Mouse (Mus musculus) v-Abl transformed pro-B cells (cell line): ENCODE data around the gene Igf2bp1.
"Not testable (repeated sequence)": the region's sequence is repeated elsewhere in the genome, so short reads cannot be mapped to it uniquely, and the experiment has no call there.

ENCODE experiments used
- in situ Hi-C, 2 experiments: fragments of 400-800 bp; cut with MboI; formaldehyde crosslinking; loops; one replicate each; pipeline ENCODE4 v1.15.1; 2025; ENCODE audit not compliant: unreplicated experiment in 2 of 2

Igf2bp1 gene

DNA sequence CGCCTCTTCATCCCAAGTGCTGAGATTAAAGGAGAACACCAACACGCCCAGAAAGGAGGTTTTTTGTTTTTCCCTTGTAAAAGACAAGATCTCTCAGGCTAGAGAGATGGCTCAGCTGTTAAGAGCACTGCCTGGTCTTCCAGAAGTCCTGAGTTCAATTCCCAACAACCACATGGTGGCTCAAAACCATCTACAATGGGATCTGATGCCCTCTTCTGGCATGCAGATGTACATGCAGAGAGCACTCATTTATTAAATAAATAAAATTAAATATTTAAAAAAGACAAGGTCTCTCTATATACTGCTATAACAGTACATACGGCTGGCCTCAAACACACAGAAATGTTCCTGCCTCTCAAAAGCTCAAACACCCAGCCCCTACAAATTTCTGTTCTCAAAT is 27.3 kb downstream of the Igf2bp1 start:
- in situ Hi-C loops: loop anchor here (5.0 to 25.0 kb wide), 2 partner anchors 151 to 441 kb away; no protein-coding TSS in a partner anchor

DNA sequence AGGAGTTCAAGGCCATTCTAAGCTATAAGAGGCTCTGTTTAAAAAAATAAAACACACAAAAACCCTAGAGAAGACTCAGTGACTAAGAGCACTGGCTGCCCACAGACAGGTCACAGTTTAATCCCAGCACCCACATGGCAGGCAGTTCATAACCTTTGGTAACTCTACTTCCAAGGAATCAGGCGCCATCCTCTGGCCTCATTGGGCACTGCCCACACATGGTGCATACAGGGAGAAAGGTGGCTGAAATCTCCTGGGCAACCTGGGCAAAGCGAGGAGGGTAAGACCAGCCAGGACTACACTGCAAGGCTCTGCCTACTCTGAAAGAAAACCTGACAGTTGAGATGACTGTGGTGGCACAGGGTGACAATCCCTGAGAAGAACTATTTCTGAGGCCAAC is 29.4 kb downstream of the Igf2bp1 start:
- in situ Hi-C loops: loop anchor here (5.0 to 25.0 kb wide), 2 partner anchors 149 to 439 kb away; no protein-coding TSS in a partner anchor

DNA sequence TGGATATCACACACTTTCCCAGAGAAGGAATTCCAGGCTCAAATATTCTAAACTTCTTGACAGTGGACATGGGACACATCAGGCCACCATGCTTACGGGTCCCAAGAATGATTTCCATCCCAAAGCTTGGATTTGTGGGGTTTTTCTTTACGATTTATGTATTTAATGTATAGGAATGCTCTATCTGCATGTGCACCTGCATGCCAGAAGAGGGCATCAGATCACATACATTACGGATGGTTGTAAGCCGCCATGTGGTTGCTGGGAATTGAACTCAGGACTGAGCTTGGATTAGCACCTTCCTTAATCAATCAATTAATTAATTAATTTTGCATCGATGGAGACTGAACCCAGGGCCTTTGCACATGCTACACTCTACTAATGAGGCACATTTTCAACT is 30.0 kb downstream of the Igf2bp1 start:
- in situ Hi-C loops: loop anchor here (5.0 to 25.0 kb wide), 2 partner anchors 148 to 438 kb away; no protein-coding TSS in a partner anchor

DNA sequence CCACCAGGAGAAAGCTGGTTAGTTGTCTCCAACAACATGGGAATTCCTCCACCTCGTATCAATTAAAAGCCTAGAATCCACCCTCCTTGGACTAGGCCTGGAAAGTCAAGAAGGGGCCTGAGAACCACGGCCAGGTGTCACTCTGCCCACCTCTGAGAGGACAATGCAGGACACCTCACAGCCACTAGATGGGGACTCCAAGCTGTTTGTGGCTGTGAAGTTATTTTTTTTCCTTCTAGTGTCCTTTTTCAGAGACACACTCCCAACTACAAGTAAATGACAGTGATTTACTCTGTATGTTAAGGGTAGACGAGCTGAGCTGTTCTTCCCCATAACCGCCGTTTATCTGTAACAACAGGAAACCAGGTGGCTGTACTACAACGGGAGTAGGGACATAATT is 32.6 kb downstream of the Igf2bp1 start:
- in situ Hi-C loops: no loop called here

DNA sequence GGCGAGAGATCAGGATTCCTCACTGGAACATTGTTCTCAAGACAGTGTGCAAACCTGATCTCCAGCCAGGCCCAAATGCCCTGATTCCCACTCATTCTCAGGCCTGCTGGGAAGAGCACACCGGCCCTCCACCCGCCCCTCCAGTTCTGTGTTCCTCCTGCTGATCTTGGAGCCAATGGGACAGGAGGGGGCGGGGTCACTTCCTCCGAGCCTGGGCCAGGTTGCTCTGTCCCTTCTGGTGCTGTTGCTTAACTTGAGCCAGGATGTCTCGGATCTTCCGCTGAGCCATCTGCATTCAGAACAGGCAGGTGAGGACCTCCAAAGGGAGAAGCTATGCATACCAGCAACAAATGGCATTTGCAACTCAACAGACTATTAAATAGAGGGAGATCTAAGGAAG is 42.4 kb downstream of the Igf2bp1 start:
- in situ Hi-C loops: no loop called here

DNA sequence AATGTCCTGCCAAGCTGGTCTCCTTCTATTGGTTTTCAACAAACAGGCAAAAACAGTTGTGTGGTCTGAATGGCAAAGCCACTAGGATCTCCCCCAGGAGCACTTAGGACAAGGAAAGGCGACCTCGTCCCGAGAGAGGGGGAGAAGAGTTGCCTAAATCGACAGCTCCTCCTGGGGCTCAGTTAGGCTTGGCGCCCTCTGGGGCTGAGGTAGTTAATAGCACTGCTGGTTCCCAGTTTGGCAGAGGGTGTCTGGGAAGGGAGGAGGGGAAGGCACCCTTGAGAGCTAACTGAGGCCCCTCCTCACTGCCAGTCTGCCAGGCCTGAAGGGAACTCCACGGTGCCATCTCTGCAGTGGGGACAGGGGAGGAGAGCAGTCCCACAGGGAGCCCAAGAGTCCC is 46.6 kb downstream of the Igf2bp1 start:
- in situ Hi-C loops: no loop called here

DNA sequence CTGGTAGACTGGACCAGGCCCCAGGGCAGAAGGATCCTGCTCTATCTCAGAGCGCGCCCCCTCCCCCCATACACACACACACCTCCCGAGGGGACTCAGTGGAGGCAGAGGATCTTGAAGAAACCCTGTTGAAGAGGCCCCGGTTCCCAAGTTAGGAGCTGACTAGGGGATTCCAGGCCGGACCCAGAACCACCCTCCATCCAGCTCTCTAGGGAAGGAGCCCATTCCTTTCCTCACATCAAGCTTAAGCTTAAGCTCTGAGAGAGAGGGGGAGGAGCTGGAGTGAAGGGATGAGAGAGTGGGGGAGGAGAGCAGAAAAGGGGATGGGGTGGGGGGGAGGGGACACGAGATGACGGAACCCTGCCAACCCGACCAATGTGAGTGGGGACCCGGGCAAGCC is 47.5 kb downstream of the Igf2bp1 start:
- in situ Hi-C loops: no loop called here

DNA sequence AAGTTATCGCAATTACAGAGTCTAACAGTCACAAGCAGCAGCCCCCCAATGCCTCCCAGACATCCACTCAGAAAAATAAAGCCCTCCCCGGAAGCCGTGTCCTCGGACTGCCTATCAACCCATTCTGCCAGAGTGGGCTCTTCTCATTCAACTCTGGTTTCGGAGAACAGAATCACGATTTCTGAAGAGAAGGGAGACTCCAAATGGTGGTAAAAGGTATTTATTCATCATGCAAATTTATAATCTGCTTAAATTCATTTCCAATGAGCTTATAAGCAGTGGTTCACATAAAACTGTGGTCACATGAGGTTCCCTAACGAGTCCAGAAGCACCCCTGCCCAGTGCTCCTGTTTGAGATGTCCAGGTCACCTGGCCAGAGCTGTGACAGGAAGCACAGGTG is 48.3 kb downstream of the Igf2bp1 start:
- in situ Hi-C loops: no loop called here

DNA sequence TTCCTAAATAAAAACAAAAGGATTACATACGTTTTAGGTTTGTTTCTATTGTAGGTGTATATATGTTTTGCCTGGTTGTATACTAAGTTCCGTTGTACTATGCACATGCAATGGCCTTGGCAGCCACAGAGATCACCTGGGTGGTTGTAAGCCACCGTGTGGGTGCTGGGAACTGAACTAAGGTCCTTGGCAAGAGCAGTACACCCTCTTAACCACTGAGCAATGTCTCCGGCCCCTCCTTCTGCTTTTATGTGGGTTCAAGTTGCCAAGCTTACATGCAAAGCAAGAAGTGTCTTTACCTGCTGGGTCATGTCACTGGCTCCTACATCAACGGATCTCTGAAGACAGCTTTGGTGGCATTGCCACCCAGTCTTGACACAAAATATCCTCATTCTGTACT is 52.4 kb downstream of the Igf2bp1 start:
- in situ Hi-C loops: no loop called here

DNA sequence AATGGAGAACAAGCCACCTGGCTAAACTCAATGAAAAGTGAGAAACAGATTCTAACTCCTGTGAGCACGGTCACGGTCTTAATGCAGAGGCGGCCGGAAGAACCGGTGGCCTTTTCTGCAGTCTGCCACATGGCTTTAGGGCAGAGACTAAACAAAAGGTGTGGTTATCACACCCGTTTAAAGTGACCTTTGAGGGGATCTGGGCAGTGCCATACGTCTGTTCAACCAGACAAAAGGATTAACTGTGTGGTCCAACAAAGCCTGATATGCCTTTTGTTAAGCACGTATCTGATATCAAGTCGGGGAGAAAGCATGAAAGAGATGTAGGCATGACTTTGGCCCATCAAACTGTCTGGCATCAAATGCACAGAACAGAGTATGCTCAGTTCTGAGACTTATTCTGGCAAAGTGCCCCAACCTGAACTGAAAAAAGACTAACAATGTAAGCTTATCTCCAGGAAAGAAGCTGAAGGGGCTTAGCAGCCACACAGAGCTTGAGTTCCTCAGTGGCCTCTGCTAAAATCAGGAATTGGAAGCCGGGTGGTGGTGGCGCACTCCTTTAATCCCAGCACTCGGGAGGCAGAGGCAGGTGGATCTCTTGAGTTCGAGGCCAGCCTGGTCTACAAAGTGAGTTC is 59.8 kb downstream of the Igf2bp1 start:
- in situ Hi-C loops: no loop called here

DNA sequence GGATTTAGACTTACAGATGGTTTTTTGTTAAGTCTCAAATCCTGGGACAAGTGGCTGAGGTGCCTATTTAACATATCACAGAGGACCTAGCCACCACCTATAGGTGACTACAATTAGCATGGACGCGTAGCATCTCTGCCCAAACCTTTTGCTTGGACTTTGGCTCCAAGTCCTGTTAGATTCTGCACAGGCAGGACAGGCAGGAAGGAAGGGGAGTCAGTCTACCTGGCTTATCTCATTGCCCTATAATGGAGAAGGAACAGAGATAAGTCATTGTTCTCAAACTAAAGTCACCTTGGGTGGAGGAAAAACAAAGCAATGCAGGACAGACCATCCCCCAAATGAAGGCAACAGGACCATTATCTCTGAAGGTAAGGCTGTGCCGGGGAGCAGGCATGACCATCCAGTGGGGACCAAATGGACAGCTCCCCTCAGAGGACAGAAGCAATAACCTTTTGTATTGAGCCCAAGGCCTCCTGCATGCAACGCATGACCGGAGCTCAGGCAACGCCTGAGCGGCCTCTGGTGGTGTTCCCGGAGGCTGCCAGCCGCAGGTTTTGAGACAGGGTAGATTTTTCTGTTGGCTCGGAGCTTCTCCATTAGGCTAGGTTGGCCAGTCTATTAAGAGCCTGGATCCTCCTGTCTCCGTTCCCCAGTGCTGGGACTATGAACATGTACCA is 65.8 kb downstream of the Igf2bp1 start:
- in situ Hi-C loops: no loop called here

DNA sequence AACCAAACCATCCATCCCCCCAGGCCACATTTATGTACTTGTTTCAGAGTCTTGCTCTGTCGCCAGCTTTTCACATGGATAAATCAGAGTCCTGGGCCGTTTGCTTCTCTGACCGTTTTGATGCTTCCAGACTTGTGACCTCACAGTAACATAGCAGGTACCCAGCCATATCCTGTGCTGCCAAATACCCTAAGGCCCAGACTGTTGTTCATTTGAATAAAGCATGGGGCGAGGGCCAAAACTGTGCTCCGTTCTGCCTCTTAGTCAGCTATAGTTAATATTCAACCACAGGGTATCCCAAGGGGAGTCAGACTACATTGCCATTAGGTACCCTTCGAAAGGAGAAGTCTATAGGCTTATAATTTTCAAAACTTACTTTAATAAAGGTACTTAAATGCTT is 69.3 kb downstream of the Igf2bp1 start:
- in situ Hi-C loops: no loop called here

DNA sequence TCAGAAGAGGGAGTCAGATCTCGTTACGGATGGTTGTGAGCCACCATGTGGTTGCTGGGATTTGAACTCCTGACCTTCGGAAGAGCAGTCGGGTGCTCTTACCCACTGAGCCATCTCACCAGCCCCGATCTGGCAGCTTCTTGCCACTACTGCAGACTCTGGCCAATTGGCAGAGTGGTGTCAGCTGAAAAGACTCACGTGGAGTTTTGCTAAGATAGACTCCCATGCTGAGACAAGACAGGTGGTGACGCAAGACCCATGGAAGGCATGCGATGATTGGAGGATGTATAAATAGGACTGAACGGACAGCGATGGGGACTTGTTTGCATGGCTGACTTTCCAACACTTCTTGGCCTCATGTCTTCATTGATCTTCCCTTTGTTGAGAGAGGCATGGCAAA is 73.6 kb downstream of the Igf2bp1 start:
- in situ Hi-C loops: not testable (repeated sequence)

DNA sequence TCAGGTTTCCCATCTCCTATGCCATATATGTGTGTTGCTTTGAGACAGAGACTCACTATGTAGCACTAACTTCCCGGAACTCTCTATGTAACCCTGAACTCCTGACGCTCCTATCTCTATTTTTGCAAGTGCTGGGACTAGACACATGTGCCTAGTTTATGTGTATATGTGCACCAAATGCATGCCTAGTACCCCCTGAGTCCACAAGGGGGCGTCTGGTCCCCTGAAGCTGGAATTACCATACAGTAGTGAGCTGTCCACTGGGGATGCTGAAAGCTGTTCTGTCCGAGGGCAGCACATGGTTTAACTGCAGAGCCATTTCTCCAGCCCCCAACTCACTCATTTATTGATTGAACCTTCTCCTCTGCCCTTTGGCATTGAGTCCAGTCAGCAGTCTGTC is 79.3 kb downstream of the Igf2bp1 start:
- in situ Hi-C loops: no loop called here

DNA sequence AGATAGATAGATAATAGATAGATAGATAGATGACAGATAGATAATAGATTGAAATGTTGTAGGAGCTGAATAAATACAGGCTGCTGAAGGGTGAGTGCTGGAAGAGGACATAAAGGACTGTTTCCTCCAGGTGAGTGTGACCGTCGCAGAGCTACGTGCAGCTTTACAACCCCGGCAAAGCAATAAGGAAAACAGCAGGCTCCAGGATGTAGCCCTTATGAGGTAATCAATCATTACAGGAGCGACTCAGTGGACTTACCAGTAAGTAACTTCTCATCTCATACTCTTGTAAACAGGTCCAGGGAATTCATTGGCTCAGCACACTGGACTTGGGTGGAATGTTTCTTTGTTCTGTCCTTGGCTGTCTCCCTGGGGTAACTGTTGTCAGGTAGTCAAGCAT is 79.8 kb downstream of the Igf2bp1 start:
- in situ Hi-C loops: no loop called here

DNA sequence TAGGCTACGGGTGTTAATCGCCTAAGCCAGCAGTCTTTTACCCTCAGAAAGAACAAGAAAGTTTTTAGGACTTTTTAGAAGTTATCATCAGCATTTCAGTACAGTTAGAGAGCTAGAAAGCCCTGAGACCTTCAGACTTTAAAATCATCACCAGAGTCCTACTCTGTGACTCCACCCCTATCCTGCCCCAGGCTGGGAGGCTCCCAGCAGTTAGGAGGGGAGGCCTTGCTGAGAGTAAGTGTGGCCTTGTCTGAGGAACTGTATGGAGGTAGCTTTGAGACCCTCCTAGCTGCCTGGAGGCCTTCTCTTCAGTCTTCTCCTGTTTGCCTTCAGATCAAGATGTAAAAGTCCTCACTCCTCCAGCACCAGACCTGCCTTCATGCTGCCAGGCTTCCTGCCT is 81.5 kb downstream of the Igf2bp1 start:
- in situ Hi-C loops: no loop called here

DNA sequence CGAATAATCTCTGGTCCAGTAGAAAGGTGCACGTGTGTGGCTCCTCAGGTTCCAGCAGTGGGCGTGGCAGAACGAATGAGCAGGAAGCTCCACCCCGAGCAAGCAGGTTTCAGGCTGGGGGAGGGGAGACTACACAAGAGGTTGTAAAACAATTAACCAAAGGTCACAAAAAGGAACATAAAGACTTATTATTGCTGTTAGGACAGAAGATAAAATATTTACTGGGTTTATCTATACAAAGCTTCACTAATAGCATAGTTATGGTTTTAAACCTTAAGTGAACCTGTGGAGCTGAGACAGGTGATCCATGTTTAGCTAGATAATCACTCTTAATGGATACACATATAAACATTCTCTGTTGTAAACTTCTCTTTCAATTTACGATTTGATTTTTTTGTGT is 82.3 kb downstream of the Igf2bp1 start:
- in situ Hi-C loops: not testable (repeated sequence)

DNA sequence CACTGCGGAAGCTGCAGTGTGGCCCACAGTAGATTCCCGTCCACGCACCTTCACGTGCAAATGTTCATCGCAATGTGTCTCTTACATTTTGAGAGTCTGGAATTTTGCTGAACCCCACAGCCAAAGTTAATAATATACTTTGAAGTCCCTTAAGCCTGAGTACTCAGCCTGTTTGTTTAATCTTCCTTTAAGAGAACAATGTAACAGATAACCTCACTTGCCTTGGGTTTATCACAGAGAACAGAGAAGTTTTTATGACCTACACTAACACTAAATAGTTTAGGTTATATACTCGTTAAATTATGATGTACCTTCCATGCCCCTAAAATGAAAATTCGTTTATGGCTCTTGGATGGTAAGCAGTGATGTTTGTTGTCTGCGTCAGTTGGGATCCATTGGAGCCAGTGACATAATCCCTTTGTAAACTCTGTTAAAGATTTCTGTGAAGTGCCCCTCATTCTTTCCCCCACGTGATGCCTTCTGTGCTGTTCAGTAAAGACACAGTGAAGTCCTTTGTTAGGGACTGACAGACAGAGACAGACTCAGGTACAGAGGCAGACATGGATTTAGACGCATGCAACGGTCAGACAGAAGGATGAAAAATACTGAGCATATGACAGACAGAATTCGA is 83.6 kb downstream of the Igf2bp1 start:
- in situ Hi-C loops: no loop called here

DNA sequence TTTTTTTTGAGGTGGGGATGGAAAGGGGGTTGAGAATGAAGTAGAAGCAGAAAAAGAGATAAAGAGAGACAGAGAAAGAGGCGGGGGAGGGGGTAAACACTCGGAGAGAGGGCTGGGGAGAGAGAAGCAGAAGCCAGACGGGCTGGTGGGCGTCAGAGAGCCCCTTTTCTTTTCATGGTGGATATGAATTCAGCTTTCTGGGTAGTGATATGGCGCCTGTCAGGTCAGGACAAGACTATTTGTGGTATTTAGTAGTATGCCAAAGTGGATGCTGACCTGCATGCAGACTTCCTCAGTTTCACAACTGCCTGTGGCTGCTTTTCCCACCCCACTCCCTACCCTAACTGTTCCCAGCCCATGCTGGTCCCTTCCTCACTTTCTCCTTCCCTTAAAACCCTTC is 89.3 kb downstream of the Igf2bp1 start:
- in situ Hi-C loops: no loop called here

DNA sequence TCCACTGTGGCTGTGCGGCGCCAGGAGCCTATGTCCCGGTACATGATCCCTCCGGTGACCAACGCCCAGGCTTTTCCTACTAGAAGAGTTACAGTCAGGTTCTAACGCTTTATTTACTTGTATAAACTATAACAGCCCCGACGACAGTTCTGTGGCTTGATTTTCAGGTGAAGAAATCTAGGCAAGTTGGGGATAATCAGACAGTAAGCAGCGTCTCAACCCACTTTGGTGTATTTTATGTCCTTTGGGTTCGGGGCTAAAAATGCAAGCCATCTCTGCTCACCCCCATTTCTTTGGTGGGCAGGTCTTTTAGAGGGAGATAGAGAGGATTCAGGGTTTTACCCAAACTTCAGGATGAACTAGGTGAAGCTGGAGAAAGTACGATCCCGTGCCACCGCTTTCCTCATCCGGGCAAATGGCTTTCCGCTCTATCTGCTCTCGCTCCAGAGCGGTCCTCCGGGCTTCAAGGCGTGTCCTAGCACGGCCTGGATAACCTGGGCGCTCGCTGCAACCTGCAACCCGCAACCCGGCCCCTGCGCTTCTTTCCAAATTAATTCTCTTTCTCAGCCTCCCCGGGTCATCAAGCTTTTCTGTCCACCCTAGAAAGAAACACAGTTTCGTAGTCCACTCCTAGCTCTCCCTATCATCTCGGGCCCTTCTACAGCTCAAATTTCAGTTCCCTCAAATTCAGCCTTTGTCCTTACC is 90.6 kb downstream of the Igf2bp1 start:
- in situ Hi-C loops: no loop called here

DNA sequence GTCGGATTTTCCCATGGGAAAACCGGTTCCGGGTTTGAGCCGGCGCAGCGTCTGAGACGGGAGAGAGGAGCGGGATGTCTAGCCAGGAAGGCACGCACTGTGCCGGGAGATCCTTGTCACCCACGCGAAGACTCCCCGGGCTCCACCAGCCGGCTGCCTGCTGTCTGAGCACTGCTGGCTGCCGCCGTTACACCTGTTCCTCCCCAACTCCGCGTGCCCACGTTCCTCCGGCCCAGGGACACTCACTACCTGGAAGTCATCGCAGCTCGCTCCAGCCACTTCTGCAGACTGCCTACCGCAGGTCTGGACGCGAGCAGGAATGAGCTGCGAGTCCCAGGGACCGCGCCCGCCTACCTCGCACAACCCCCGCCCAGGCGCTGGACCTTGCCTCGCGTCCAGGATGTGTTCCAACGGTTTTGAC is 91.2 kb downstream of the Igf2bp1 start, which contains the start of gene B4galnt2:
Gene B4galnt2, minus strand, starts transcription at position 321 of the 421 bp plus-strand sequence.
- in situ Hi-C loops: no loop called here
